Mouse (Mus musculus) E14TG2a.4 (cell line): ENCODE measurements around the gene AU015836.

Source experiments
- CTCF ChIP-seq: conservative IDR thresholded peaks from 2 replicates; pipeline ENCODE4 v1.5.1; 2014; ENCODE audit warnings: low read length
- NANOG ChIP-seq: IDR thresholded peaks from 2 replicates; pipeline ENCODE4 v1.6.1; 2014; ENCODE audit warnings: borderline replicate concordance, low read length, mixed read lengths

- TF ChIP-seq CTCF (no peak), NANOG (no peak)
Observed at GRCm38 (mm10) chrX:93931694-93932093, 36.8 kb upstream of the AU015836 start.
